Comparison of ENCODE assay signal across 13 mouse cellular contexts in genomic region chr4:102986173-102986572, GRCm38 (mm10). TPM values are rescaled to one million over a fixed set of nuclear protein-coding genes. Genes with fewer than 3 reads are reported as not detected.
DNase-seq lines count a peak whose midpoint lies in the region; ATAC-seq lines count a peak whose summit lies in the region.
"Had no signal": no experiment of that assay in that cellular context is flagged by ENCODE, and none has a peak within 500 bp of the region (broad histone marks: within the 10 kb centered on the region; RNA-seq: fewer than 3 reads in every experiment).

No protein-coding gene starts in this region.

- ATAC-seq in CD4-positive, CD25-positive, alpha-beta regulatory T cell, adult 4 months = no peak

- no peaks in the 10 kb centered on the region for H3K36me3 ChIP-seq in splenic B cell, adult 2 months (ENCODE audit: control insufficient read depth, insufficient read depth, low read length, poor library complexity, severe bottlenecking)

- H3K27me3 ChIP-seq in splenic B cell, adult 2 months (ENCODE audit: control insufficient read depth, insufficient read depth, low read length, poor library complexity, severe bottlenecking) = no peaks in the 10 kb centered on the region

- DNase-seq in CD4-positive, CD25-positive, alpha-beta regulatory T cell, adult 2 months (ENCODE audit: low read depth, low spot score) = peak; percentile 47
- DNase-seq in retina, postnatal 1 day = peak; percentile 34
- no peak for DNase-seq in retina, embryonic 14.5 days (ENCODE audit: low spot score)
- peak; percentile 8 for DNase-seq in c-Kit-negative CD71-positive TER-119-positive erythroid progenitor cells, embryonic 14.5 days (ENCODE audit: low read depth, low spot score)
- peak; percentile 29 for DNase-seq in splenic B cell, adult 2 months (ENCODE audit: low read depth, low spot score)
- no peak for DNase-seq in yolk sac, embryonic 10.5 days (ENCODE audit: low spot score)
- DNase-seq in layer of hippocampus, postnatal 36 days = no peak

RNA-seq across cellular contexts. Expression of gene Tctex1d1, which starts 7.8 kb away (rescaled TPM):
- polyA plus RNA-seq in CD4-positive, CD25-positive, alpha-beta regulatory T cell, adult 4 months (2017; shearing (Covaris generic)) = not detected
- total RNA-seq in layer of hippocampus, postnatal 36 days (2021) = under 1 TPM; 0.80 to 0.94 TPM
- total RNA-seq: adrenal gland, postnatal 36 days; heart, adult 18-20 months had no signal
- polyA plus RNA-seq: erythroblast, embryonic 14.5 days had no signal

RNA-seq across cellular contexts. Expression of gene Insl5, which starts 40.5 kb away (rescaled TPM):
- not detected for polyA plus RNA-seq in CD4-positive, CD25-positive, alpha-beta regulatory T cell, adult 4 months (2017; shearing (Covaris generic))
- 1 to 10 TPM; 1.5 to 2.0 TPM for total RNA-seq in layer of hippocampus, postnatal 36 days (2021)
- total RNA-seq: adrenal gland, postnatal 36 days; heart, adult 18-20 months; heart, postnatal 14 days had no signal
- polyA plus RNA-seq: erythroblast, embryonic 14.5 days; liver, embryonic 16.5 days had no signal

Comparison
In these comparisons a context has a peak if more than half of its experiments do, and no peak if none do; other contexts are left out.
1. DNase-seq: peak in CD4-positive, CD25-positive, alpha-beta regulatory T cell, adult 2 months (single experiment), retina, postnatal 1 day (single experiment), c-Kit-negative CD71-positive TER-119-positive erythroid progenitor cells, embryonic 14.5 days (single experiment) and splenic B cell, adult 2 months (single experiment); none in retina, embryonic 14.5 days (single experiment), yolk sac, embryonic 10.5 days (single experiment) and layer of hippocampus, postnatal 36 days (0 of 2).